Mouse (Mus musculus) E14TG2a.4 (cell line): ENCODE data around the gene Elovl1.

Experiments
- H3K27me3 ChIP-seq: 2 replicates; pipeline ENCODE4 v1.6.1; 2014; ENCODE audit warnings: low read length, control low read depth; ENCODE audit not compliant: insufficient read depth
- H3K36me3 ChIP-seq: 2 replicates; pipeline ENCODE4 v1.6.1; 2014; ENCODE audit warnings: low read length, control low read depth; ENCODE audit not compliant: insufficient read depth
- H3K4me1 ChIP-seq: replicated peaks from 2 replicates; pipeline ENCODE4 v1.6.1; 2014; ENCODE audit warnings: low read depth, low read length, control low read depth
- H3K4me3 ChIP-seq: replicated peaks from 2 replicates; pipeline ENCODE4 v1.5.1; 2014; ENCODE audit warnings: mild to moderate bottlenecking, low read length
- H3K9me3 ChIP-seq: 2 replicates; pipeline ENCODE4 v1.6.1; 2014; ENCODE audit warnings: low read length, control low read depth
- CTCF ChIP-seq: conservative IDR thresholded peaks from 2 replicates; pipeline ENCODE4 v1.5.1; 2014; ENCODE audit warnings: low read length
- NANOG ChIP-seq: IDR thresholded peaks from 2 replicates; pipeline ENCODE4 v1.6.1; 2014; ENCODE audit warnings: borderline replicate concordance, low read length, mixed read lengths
- POU5F1 ChIP-seq: IDR thresholded peaks from 2 replicates; pipeline ENCODE4 v1.6.1; 2014; ENCODE audit warnings: low read length, borderline replicate concordance

Gene Elovl1

DNA sequence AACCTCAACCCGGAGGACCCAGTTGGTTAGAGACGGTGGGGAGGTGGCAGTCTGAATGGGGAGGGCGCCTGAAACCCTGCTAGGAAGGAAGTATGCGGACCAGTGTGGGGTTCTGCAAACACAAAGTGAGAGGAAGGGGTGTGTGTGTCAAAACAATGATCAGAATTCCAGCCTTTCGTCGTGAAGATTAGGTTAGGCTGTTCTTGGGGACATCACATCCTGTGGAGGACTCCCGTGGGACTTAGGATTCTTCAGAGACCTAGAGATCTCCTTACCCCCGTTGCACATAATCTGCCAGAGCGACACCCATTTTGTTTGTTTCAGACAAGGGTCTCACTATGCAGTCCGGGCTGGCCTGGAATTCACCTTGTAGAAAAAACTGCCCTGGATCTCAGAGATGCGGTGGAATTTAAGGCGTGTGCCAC, 9.9 kb downstream of the Elovl1 start:
- TF ChIP-seq CTCF, result no peak
- TF ChIP-seq POU5F1, result no peak
- TF ChIP-seq NANOG, result no peak
- peaks cover 43% of the 10 kb centered on the region for H3K4me1 ChIP-seq
- peaks cover 5% of the 10 kb centered on the region; the same call in 1 of the 2 replicates for H3K27me3 ChIP-seq
- H3K9me3 ChIP-seq, result no peaks in the 10 kb centered on the region
- peak overlapping the region; percentile 97 for H3K4me3 ChIP-seq
- peaks cover 38% of the 10 kb centered on the region for H3K36me3 ChIP-seq

- Histone ChIP-seq H3K9me3 (no peaks in the 10 kb centered on the region), H3K27me3 (peaks cover 32% of the 10 kb centered on the region), H3K36me3 (no peaks in the 10 kb centered on the region), H3K4me1 (peaks cover 33% of the 10 kb centered on the region), H3K4me3 (peak overlapping the region; percentile 79; the same call in 1 of the 2 replicates)
- TF ChIP-seq NANOG, result no peak
- no peak for TF ChIP-seq CTCF
- TF ChIP-seq POU5F1, result no peak
These were observed 17.2 kb downstream of the Elovl1 start for GRCm38 (mm10) chr4:118445088-118445487.

DNA sequence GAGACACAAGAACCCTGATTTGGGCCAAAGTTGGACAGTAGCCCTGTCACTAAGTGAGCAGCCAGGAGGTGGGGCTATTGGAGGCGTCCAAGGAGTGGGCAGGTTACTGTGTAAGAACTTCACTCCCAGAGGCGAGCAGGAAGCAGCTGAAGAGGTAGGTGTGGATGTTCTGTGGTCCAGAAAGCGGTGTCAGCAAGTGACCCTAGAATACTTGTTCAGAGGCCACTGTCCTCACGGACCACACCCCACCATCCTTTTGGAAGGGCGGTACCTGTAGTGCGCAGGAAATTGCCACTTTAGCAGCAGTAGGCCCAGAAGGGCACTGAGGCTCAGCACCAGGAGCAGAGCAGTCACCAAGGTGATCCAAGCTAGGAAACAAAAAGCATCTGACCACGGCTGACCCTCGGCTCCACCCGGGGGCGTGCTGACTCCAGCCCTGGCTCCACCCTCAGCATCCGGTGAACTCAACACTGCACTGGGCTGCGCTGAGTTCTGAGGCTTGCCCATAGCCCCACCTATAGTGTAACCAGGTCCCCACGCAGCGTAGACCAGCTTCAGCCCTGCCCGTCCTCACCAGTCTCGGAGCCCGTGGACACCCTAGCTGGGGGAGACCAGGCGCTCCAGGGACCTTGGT, 18.0 kb downstream of the Elovl1 start:
- no peaks in the 10 kb centered on the region for H3K9me3 ChIP-seq

DNA sequence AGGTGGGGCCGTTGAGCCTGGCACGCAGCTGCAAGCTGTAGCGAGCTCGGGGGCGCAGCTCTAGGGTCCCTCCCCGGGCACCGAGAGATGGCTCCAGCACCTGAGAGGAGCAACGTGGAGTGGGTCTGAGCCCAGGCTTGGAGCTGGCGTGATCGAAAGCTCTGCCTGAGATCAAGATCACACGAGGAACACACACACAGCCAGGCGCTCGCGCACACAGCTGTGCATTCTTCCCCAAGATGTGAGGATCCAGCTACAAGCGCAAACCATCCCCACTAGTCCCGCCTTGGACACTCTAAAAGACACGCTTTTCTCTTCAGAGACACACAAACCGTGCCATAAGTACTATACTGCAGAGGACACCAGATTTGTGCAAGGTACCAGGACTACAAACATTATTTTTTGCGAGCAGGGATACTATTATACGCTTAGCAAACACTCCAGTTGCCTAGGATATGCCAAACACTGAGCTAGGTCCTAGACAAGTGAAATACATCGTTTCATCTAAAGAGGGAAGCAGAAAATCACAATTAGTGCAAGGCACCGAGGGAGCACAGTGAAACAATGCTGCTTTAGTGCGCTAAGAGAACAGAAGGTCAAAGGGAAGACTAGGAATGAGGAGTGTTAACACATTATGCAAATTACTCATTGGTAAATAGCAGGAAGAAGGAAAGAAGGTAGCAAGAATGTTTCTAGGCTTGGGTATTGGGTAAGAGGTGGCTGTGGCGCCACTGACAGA, 18.7 kb downstream of the Elovl1 start:
- H3K9me3 ChIP-seq, result no peaks in the 10 kb centered on the region
- H3K4me1 ChIP-seq, result peaks cover 33% of the 10 kb centered on the region
- peaks cover 39% of the 10 kb centered on the region for H3K27me3 ChIP-seq
- H3K4me3 ChIP-seq, result peak overlapping the region; percentile 79
- no peaks in the 10 kb centered on the region for H3K36me3 ChIP-seq
- TF ChIP-seq CTCF, result no peak
- TF ChIP-seq POU5F1, result no peak
- TF ChIP-seq NANOG, result no peak

More for the DNA sequence above, 18.0 kb downstream of the Elovl1 start:
- Histone ChIP-seq H3K4me3 (peak overlapping the region; percentile 79), H3K27me3 (peaks cover 39% of the 10 kb centered on the region), H3K36me3 (no peaks in the 10 kb centered on the region), H3K4me1 (peaks cover 33% of the 10 kb centered on the region)
- TF ChIP-seq POU5F1 (no peak), CTCF (0 out of 2 replicates have a peak, but pooled peaks have one; percentile 18)

DNA sequence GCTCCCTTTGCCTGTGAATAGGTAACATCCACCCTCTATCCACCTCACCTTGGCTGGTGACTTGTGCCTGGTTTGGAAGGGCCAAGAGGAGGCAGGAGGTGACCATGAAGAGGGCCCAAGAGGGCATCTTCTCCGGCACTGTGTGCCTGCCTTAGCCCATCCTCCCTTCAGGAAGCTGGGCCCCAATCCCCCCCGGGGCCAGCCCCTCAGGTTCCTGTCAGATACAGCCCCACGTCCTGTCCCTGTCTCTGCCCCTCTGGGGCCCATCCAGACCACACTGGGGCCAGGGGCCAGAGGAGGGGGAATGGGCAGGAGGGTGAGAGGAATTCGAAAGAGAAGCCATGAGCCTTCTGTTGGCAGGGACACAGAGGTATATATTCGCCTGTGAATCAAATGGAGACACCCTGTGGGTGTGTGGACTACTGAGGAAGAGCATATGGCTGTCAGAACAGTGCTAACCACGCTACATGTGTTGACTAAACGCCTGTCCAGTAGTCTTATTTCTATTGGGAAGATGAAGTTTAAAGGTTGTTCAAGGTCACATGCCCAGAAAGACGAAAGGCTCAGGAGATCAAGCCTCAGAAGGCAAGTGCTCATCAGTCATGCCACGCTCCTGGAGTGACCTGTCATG, 29.6 kb downstream of the Elovl1 start, which contains the start of gene Mpl:
Gene Mpl (minus strand): TSS at position 169 of the 631 bp plus-strand sequence.
- no peaks in the 10 kb centered on the region; the same call in 1 of the 2 replicates for H3K4me1 ChIP-seq
- H3K4me3 ChIP-seq, result no peak within 1 kb of the TSS
- no peaks in the 10 kb centered on the region for H3K9me3 ChIP-seq
- TF ChIP-seq NANOG (no peak), POU5F1 (no peak), CTCF (no peak)
- peaks cover 32% of the 10 kb centered on the region for H3K27me3 ChIP-seq
- no peaks in the 10 kb centered on the region for H3K36me3 ChIP-seq

DNA sequence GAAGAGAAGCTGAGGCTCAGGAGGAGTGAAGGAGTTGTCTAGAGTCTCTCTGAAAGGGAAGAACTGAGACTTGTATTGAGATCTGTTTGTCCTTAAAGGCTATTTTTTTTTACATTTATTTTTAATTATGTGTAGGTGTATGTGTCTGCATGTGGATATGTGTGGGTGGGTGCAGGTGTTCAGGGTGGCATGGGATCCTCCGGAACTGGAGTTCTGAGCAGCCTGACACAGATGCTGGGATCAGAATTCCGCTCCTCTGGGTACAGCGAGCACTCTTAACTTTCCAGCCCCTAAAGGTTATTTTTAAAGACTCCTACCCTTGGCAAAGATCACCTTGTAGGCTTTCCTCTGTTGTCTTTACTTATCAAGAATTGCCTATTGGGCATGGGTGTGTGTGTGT, 37.1 kb downstream of the Elovl1 start:
- no peak for TF ChIP-seq POU5F1
- no peak for TF ChIP-seq NANOG
- TF ChIP-seq CTCF, result no peak
- Histone ChIP-seq H3K4me1 (peaks cover 5% of the 10 kb centered on the region), H3K4me3 (no peak overlapping the region), H3K27me3 (peaks cover 38% of the 10 kb centered on the region), H3K36me3 (no peaks in the 10 kb centered on the region), H3K9me3 (no peaks in the 10 kb centered on the region)

- peaks cover 38% of the 10 kb centered on the region for H3K27me3 ChIP-seq
- H3K4me1 ChIP-seq, result peaks cover 7% of the 10 kb centered on the region
- TF ChIP-seq POU5F1, result no peak
- no peaks in the 10 kb centered on the region for H3K9me3 ChIP-seq
- no peaks in the 10 kb centered on the region for H3K36me3 ChIP-seq
- H3K4me3 ChIP-seq, result no peak overlapping the region
These were observed 37.8 kb downstream of the Elovl1 start for GRCm38 (mm10) chr4:118465697-118466163.

DNA sequence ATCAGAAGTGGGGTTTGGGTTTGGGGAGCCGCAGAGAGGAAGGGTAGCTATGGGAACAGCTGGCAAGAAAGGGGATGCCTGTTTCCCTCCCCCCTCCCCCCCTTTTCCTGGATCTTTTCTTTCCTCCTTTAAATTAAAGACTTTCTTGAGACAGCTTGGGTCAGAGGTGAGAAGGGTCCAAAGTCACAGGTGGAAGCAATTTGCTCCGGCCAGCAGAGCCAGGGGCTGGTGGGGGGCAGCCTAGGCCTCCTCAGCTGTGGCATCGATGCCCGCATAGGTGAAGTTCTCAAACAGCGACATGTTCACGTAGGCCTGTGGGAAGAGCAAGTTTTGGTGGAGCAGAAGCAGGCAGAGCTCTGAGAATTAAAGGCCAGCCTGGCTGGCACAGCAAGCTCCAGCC, 43.4 kb downstream of the Elovl1 start:
- Histone ChIP-seq H3K4me3 (no peak overlapping the region), H3K27me3 (peaks cover 21% of the 10 kb centered on the region), H3K9me3 (peaks cover 11% of the 10 kb centered on the region), H3K36me3 (no peaks in the 10 kb centered on the region), H3K4me1 (peaks cover 13% of the 10 kb centered on the region)
- no peak for TF ChIP-seq POU5F1
- TF ChIP-seq CTCF, result no peak
- no peak for TF ChIP-seq NANOG
